Mouse (Mus musculus): ENCODE data around the gene Cyth3.

- TF ChIP-seq CTCF (IDR thresholded peaks at IDR 0.05; ENCODE audit: low read depth, low read length): no peak
- TF ChIP-seq GATA1 (IDR thresholded peaks at IDR 0.05; ENCODE audit: borderline replicate concordance, low read length): no peak
- no peak for TF ChIP-seq GATA2 (IDR thresholded peaks at IDR 0.05; ENCODE audit: borderline replicate concordance, low read depth, low read length)
- no peak for TF ChIP-seq TAL1 (conservative IDR thresholded peaks at IDR 0.05; ENCODE audit: low read depth, low read length)
- TF ChIP-seq POLR2AphosphoS5 (IDR thresholded peaks at IDR 0.05; ENCODE audit: insufficient replicate concordance, low read depth, low read length): no peak
These were observed 76.2 kb downstream of the Cyth3 start for GRCm38 (mm10) chr5:143698454-143698853.
